Mouse (Mus musculus) liver, adult (tissue): ENCODE measurements around the gene Nrros.

Experiments used
- GATA4 ChIP-seq: IDR thresholded peaks from 2 replicates; pipeline ENCODE4 v1.6.1; 2014; ENCODE audit warnings: mild to moderate bottlenecking, low read length; ENCODE audit not compliant: insufficient replicate concordance

Gene Nrros

DNA sequence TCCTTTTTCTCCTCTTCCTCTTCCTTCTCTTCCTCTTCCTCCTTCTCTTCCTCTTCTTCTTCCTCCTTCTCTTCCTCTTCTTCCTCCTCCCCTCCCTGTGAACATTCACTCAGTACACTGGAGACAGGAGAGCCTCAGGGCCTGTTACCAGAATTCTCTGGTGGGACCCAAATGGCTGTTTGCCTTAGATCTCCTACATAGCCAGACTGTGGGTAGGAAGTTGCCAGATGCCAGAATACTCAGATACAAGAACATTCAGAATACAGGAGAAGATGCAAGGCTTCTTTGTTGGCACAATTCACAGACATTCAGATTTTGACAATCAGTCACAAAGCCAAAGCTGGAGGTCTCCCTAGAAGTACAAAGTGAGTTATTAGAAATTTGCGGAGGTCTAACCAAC, 26.4 kb downstream of the Nrros start:
- TF ChIP-seq GATA4: no peak

DNA sequence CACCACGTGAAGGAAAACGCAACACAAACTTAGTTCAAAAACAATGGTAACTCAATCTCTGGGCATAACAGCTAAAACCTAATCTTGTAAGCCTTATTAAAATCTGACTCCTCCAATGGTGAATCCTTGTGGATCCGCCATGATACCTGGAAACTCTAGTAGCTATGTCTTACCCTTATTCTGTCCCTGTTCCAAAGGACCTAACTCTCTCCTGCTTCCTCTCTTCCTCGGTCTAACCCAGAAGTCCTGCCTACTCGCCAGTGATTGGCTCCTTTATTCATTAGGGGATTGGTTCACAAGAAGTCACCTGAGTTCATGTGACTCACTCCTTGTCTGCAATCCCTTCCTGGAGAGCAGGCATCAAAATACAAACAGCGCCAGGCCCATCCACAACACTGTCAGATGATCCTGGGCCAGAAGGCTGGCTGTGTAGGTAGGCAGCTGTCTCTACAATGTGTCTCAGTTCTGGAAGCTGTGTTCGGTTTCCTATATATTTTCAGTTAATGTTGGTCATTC, 29.5 kb downstream of the Nrros start:
- TF ChIP-seq GATA4: no peak

- no peak for TF ChIP-seq GATA4
Observed at GRCm38 (mm10) chr16:32133148-32133547, 32.2 kb downstream of the Nrros start.

DNA sequence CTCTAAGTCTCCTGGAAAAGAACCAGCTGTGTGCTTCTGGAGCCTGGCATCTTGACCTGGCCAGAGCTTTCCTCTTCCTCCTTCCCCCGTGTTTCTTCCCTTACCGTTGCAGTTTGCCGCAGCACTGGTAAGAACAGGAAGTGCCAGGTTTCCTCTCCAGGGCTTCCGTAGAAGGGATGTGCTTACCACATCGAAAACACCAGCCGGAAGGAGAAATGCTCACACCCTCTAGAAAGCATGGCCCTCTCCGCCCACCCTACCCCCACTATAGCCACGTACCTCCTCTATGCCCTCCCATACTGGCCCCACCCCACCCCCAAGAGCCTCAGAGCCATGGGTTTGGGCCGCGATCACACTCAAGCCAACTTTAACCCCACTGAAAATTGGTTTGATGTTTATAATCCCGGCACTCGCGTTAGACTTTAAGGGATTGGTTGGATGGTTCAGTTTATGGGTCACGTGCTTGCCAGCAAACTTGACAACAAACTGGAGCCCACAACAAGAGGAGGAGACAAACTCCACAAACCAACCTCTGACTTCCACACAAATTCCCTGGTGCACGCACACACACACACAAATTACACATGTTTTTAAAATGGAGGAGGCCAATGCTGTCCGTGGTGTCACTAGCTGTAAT, 35.1 kb downstream of the Nrros start:
- TF ChIP-seq GATA4: no peak

DNA sequence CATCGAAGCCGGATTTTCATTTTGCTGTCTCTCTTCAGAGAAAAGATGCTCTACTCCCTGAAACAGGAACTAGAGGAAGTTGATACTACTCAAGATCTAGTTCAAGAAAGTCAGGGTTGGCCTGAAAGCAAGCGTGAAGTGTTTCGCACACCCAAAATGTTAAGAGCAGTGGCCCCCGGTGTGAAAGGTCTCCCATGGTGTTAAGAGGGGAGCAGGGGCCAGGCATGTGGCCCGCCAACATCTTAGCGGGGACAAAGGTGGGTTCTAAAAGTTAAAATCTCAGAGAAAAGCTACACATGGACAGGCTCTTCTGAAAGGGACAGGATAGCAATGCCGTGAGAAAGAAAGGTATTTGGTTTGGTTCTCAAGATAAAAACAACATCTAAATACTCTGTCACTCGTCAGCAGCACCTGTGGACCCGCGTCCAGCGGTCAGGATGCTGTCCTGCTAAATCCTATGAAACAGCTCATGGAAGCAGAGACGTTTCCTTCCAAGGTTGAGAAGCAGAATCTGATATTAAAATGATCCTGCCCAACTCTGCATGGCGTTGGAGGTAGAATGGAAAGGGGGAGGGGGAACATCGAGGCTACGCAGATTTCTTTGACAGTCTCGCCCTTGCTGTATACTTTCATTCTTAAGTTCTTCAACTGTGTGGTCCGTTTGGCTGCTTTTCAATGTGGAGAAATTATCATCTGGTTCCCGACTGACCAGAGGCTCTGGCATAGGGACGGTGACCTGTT, 35.8 kb downstream of the Nrros start:
- TF ChIP-seq GATA4: no peak

- no peak for TF ChIP-seq GATA4
Observed at GRCm38 (mm10) chr16:32127046-32127445, 38.3 kb downstream of the Nrros start.

DNA sequence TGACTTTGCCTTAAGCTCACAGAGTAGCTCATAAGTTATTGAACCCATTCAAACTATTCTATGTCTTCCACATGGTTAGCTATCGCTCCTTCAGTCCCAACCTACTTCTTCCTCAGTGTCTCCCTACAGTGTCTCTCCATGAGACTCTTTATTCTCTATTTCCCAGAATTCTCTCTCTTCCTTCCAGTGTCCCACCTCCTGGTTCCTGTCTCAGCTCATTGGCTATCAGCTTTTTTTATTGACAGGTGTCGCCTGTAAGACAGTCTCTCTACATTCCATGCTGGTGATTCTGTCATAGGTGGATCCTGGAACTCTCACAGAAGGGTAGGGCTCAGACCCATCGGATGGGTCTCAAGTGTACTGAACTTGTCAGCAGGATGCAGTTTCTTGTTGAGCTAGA, 40.0 kb downstream of the Nrros start:
- no peak for TF ChIP-seq GATA4

- peak; percentile 42; the same call in 1 of the 2 replicates for TF ChIP-seq GATA4
Observed at GRCm38 (mm10) chr16:32124444-32125335, 40.7 kb downstream of the Nrros start.

DNA sequence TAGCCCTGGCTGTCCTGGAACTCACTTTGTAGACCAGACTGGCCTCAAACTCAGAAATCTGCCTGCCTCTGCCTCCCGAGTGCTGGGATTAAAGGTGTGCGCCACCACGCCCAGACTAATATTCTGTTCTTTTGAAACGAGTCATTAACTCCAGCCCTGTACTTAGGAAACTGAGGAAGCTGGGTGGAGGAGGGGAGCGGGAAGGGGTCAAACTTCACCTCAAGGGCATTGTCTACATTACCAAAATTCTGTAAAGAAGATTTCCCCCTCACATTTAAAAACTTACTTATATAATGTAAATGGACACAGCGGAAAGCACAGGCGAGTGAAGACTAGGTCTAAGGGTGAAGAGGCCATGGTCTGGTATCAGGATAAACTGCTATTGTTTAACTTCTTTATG, 41.4 kb downstream of the Nrros start:
- TF ChIP-seq GATA4: no peak

DNA sequence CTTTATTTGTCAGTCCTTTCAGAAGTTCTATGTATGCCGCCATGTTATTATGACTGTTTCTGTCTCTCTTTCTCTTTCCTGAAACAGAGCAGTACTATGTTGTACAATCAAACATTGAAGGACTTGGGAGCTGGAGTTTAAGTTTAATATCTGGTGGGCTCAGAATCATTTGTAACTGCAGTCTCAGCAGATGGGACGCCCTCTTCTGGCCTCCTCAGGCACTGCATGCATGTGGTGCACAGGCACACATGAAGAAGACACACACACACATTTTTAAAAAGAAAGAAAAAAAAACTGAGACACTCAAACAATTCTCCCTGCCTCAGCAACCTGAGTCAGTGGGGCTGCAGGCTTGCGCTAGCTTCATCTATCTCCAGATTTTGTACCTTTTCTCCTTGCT, 44.9 kb downstream of the Nrros start:
- no peak for TF ChIP-seq GATA4

- no peak for TF ChIP-seq GATA4
Observed at GRCm38 (mm10) chr16:32116186-32116585, 49.2 kb downstream of the Nrros start.

DNA sequence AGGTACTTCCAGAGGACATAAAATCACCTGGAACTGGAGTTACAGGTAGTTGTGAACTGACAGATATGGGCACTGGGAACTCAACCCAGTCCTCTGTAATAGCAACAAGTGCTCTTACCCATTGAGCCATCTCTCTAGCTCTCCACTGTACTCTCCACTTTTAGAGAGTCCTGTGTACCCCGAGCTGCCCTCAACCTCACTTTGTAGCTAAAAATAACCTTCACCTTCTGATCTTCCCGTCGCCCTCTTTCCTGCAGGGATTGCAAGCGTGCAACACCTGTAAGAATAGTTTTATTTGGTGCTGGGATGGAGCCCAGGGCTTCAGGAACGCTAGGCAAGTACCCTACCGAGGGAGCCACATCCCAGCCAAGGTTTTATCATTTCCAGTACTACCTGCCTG, 49.6 kb downstream of the Nrros start:
- no peak for TF ChIP-seq GATA4

DNA sequence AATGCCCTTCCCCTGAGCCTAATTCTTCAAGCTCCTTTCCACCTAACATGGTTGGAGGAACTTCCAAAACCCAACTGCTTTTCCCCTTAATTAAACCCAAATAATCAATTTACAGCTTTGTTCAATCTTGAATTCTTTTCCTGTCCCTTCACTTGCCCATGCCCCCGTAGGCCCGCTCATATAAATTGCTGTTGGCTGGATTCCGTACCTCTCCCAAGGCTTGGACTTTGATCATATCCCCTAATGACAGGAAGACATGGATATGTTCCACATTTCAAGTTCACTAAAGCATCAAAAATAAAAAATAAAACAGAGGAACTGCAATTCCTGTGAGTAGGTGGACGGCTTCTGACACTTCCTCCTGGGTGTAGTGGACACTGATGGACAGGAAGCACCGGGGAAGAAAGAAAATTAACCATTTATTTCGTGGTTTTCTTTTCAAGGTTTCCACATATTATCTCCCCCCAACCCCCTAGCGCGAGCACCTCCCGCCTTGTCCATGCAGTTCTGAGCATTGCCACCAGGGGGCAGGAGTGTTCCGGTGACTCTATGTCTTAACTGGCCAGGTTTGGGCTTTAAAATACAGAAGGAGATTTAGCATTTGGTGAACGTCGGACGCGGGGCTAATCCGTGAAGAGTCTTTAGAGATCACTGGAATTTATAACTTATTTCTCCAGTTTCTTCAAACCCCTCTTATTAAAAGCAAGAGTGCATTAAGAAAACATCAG, 50.3 kb downstream of the Nrros start:
- no peak for TF ChIP-seq GATA4

GRCm38 (mm10) chr16:32114406-32114805, 51.0 kb downstream of the Nrros start:
- no peak for TF ChIP-seq GATA4
